Mouse (Mus musculus) liver, postnatal 0 days (tissue): ENCODE data around the gene Bicra.

Experiments
- CTCF ChIP-seq: sonication (generic); IDR thresholded peaks from 2 replicates; pipeline ENCODE4 v1.5.1; 2016; ENCODE audit warnings: antibody characterized with exemption, low read depth
- EP300 ChIP-seq: IDR thresholded peaks from 2 replicates; pipeline ENCODE4 v1.6.1; 2016; ENCODE audit warnings: antibody characterized with exemption, low read depth, mild to moderate bottlenecking

- TF ChIP-seq CTCF (no peak), EP300 (no peak)
Observed at GRCm38 (mm10) chr7:15955509-15955908, 92.2 kb downstream of the Bicra start.
